Mouse (Mus musculus): ENCODE results near the gene Gm36079.
"Not testable (repeated sequence)": the region's sequence is repeated elsewhere in the genome, so short reads cannot be mapped to it uniquely, and the experiment has no call there.

DNA sequence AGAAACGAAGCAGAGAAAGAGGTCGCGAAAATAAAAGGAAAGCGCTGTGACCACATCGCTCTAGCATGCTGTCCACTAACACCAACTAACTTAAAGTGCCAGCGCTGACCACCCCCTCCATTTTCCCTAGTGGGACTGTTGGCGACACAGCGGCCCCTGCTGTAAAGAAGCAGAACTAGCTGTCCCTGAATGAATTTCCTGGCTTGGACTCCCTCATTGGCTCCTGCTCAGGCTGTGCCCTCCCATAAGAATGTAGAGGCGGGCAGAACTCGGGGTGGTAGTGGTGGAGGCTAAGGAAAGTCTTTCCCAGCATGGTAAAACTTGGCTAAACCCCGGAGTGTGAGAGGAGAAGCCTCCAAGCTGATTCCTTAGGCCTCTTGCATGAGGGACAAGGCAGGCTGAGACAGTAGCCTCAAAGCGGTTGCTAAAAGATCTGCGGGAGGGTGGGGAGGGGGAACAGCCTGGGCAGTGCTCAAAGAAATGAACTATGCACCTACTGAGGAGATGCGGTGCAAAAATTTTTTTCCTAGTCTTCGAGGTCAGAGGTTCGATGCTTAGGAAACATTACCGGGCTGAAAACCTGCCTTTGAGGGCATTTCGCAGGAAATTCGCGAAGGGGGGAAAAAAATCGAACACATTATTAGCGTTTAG is 36.8 kb upstream of the Gm36079 start:
- TF ChIP-seq CTCF, EP300 (IDR thresholded peaks at IDR 0.05; ENCODE audit: low read depth): not testable (repeated sequence)
